Mouse (Mus musculus) cortical plate, adult 2 months (tissue): Measurements from ENCODE around the gene Tmcc2. TPM values are rescaled to one million over a fixed set of nuclear protein-coding genes. Genes with fewer than 3 reads are reported as not detected.

Experiments used
- H3K27ac ChIP-seq: fragments of 200-500 bp; 2 replicates; pipeline ENCODE4 v1.5.1; 2012; ENCODE audit warnings: low read length, control low read depth, inconsistent platforms; ENCODE audit not compliant: insufficient read depth
- H3K4me1 ChIP-seq: fragments of 200-500 bp; 2 replicates; pipeline ENCODE4 v1.6.1; 2011; ENCODE audit warnings: low read length; ENCODE audit not compliant: control insufficient read depth, insufficient read depth
- H3K4me3 ChIP-seq: fragments of 200-500 bp; 2 replicates; pipeline ENCODE4 v1.5.1; 2011; ENCODE audit warnings: mild to moderate bottlenecking, low read length, control low read depth; ENCODE audit not compliant: insufficient read depth
- CTCF ChIP-seq: fragments of 200-500 bp; IDR thresholded peaks from 2 replicates; pipeline ENCODE4 v1.5.1; 2011; ENCODE audit warnings: mild to moderate bottlenecking, control low read depth, low read length; ENCODE audit not compliant: insufficient read depth; ENCODE audit errors: extremely low read depth
- POLR2A ChIP-seq: fragments of 200-500 bp; IDR thresholded peaks from 2 replicates; pipeline ENCODE4 v1.6.1; 2011; ENCODE audit warnings: mild to moderate bottlenecking, low read length, control low read depth; ENCODE audit not compliant: insufficient read depth; ENCODE audit errors: extremely low read depth
- polyA plus RNA-seq: library from polyadenylated mRNA; depleted of rRNA; stranded (reverse); fragments of >200 nt; gene quantifications from 2 replicates; pipeline ENCODE4 v1.2.3, GENCODE M21; 2012

Tmcc2 gene
- polyA plus RNA-seq, 1 experiment, result 124 TPM

DNA sequence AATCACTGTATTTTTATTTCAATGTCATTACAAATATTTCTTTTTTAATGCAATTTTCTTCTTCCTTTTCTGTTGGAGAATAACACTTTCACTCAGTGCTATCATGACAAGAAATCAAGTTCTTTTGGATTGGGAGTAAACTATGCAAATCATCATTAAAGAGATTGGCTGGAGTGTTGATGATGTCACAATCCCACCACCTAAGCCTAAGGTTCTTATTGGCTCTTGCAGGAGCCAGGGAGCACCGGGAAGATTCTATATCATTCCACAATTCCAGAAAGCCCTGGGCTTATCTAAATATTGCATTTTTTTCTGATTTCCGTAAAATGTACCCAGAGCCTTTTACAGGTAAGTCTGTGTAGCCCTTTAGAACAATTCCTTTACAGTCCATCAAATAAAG, 5.6 kb upstream of the Tmcc2 start:
- H3K4me3 ChIP-seq, result no peak overlapping the region
- TF ChIP-seq CTCF, result no peak
- TF ChIP-seq POLR2A, result no peak
- no peak overlapping the region for H3K27ac ChIP-seq
- peaks cover 1% of the 10 kb centered on the region; the same call in 1 of the 2 replicates for H3K4me1 ChIP-seq

- TF ChIP-seq POLR2A (no peak), CTCF (no peak)
- H3K27ac ChIP-seq, result no peak overlapping the region
- no peak overlapping the region for H3K4me3 ChIP-seq
- H3K4me1 ChIP-seq, result peaks cover 5% of the 10 kb centered on the region; the same call in 1 of the 2 replicates
Measured at GRCm38 (mm10) chr1:132392872-132393271, 1.8 kb upstream of the Tmcc2 start.

- Histone ChIP-seq H3K27ac (peak overlapping the region; percentile 31), H3K4me1 (peaks cover 9% of the 10 kb centered on the region; the same call in 1 of the 2 replicates), H3K4me3 (peak overlapping the region; percentile 53)
- TF ChIP-seq POLR2A (peak; percentile 77), CTCF (no peak)
Measured at GRCm38 (mm10) chr1:132391580-132392022, 520 bp upstream of the Tmcc2 start.

DNA sequence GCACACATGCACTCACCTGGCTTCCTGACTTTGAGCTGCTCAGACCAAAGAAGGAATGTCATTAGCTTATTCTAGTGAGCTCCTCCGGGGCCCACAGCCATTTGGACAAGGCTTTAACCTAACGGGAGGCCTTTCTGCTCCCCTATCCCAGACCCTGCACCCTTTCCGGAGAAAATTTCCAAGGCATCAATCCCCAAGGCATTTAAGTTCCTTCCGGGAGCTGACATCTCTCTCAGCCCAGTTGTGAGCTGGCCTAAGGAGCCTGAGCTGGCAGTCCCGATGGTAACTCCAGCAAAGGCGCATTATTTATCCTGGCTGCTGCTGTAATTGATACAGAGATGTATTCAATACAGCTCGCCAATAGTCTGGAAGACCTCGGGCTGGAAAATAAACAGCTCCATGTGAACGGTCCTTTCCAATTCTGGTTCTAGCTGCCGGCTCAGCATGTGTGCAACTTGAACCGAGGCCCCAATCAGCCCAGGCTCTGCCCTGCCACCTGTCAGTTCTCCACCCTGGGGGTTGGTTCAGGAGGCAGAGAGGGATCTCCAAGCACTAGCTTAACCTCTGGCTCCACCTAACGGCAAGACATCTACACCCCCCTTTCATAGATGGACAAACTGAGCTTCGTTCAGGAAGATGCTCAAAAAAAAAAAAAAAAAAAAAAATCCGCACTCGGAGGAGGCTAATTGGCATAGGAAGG, 1.0 kb downstream of the Tmcc2 start:
- no peak for TF ChIP-seq POLR2A
- TF ChIP-seq CTCF, result peak; percentile 64
- H3K4me3 ChIP-seq, result peak overlapping the region; percentile 53
- peaks cover 17% of the 10 kb centered on the region for H3K4me1 ChIP-seq
- H3K27ac ChIP-seq, result peak overlapping the region; percentile 91

DNA sequence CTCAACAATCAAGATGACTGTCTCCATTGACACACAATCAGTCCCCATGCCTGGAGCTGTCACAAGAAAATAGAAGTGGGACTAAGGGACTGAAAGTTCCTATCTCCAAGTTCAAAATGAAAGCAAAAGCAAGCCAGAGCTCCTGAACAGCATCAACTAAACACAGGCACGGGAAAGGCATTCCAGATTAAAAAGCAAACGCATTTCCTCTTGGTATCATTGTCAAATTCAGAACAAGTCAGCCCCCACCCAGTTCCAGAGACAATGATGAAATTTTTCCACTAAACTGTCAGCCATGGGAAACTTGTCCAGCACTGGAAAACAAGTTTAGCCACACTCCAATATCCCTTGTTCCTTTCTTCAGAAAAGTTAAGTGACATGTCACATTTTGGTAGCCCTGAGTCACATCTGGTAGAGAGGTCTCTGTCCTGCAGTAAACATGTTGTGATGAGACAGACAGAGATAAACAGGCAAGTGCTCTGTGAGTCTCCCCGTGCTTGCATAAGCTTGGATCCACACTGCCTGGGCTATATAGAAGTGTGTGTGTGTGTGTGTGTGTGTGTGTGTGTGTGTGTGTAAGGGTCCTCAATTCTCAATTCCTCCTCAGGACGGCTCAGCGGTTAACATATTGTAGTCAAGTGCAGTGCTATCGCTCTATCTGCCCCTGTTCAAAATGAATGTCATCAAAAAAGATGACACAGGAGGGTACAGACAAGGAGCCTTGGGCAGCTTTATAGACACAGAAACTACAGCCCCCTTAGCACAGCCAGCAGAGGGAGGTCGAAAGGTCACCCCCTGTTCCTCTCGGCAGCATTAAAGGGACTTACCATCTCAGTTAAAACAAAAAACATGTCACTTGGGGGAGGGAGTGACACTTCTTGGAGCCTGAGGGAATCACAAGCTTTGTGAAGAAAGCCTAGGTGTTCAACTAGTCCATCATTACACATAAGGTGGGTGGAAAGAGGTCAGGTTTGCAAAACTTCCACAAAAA, 2.0 kb downstream of the Tmcc2 start:
- H3K4me1 ChIP-seq, result peaks cover 20% of the 10 kb centered on the region
- peak overlapping the region; percentile 53 for H3K4me3 ChIP-seq
- TF ChIP-seq CTCF (no peak), POLR2A (no peak)
- peak overlapping the region; percentile 91 for H3K27ac ChIP-seq

DNA sequence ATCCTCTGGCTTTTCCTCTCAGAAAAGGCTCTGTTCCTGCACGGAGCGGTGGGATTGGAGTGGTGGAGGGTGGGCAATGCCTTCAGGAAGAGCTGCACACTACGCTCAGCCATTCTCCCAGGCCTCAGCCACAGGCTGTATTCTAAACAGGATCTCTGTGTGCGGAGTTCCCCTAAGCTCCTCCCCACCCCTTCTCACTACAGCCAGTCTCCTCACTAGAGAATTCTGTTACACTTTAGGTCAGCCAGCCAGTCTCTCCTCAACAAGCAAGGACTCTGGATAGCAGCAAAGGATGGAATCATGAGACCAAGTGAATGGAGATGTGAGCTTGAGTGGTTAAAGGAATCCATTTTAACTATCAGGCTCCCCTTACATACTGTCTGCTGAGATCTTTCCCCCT, 3.1 kb downstream of the Tmcc2 start:
- peak overlapping the region; percentile 91 for H3K27ac ChIP-seq
- TF ChIP-seq POLR2A, result peak; percentile 62
- TF ChIP-seq CTCF, result no peak
- H3K4me1 ChIP-seq, result peaks cover 26% of the 10 kb centered on the region
- peak overlapping the region; percentile 53 for H3K4me3 ChIP-seq

- TF ChIP-seq POLR2A, result no peak
- TF ChIP-seq CTCF, result no peak
- Histone ChIP-seq H3K4me1 (peaks cover 25% of the 10 kb centered on the region), H3K27ac (peak overlapping the region; percentile 73), H3K4me3 (no peak overlapping the region)
Measured at GRCm38 (mm10) chr1:132386266-132386665, 4.8 kb downstream of the Tmcc2 start.

GRCm38 (mm10) chr1:132385711-132386110, 5.4 kb downstream of the Tmcc2 start:
- no peak for TF ChIP-seq POLR2A
- TF ChIP-seq CTCF, result no peak
- H3K4me1 ChIP-seq, result peaks cover 25% of the 10 kb centered on the region
- peak overlapping the region; percentile 73 for H3K27ac ChIP-seq
- H3K4me3 ChIP-seq, result no peak overlapping the region

DNA sequence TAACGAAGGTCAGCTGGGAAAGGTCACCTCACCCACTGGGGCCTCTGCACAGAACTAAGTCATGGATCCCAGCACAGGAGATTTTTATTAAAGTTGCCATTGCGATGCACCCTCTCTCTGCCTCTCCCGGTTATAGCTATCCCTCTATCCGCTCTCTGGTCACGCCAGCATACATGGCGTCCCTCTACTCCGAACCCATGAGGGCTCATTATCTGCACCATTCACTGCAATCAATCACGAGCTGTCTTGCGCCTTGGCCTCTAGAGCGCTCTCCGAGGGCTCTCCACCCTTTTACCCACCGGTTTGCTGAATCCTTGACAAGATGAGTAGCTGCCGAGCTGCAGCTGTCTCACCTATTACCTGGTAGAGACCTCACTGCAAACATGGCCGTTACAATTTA, 5.8 kb downstream of the Tmcc2 start:
- Histone ChIP-seq H3K4me1 (peaks cover 25% of the 10 kb centered on the region), H3K4me3 (no peak overlapping the region), H3K27ac (peak overlapping the region; percentile 73; the same call in 1 of the 2 replicates)
- TF ChIP-seq CTCF (no peak), POLR2A (no peak)
